Mouse (Mus musculus): ENCODE data around the gene Anks1b. TPM values are rescaled to one million over a fixed set of nuclear protein-coding genes. Genes with fewer than 3 reads are reported as not detected.

The Anks1b gene
- polyA plus RNA-seq, 1 experiment from 2014 or later, result 78.3 TPM

DNA sequence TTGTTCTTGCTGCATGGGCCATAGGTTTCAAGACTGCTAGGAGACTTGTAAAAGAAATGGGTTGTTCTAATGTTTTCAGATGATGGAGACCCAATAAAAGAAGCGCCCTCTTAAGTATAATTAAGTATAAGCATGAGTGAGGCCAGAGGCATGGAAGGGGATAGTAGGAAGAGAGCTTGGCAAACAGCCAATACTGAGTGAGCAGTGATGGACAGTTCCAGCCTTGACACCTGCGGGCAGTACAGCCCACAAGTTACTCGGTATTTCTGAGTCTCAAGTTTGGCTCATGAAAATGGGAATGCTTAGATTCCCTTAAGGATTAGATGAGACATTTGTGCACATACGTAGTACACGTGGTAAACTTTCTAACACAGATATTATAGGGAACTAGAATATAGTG, 1016.3 kb downstream of the Anks1b start:
- Histone ChIP-seq H3K4me1 (ENCODE audit: control insufficient read depth, insufficient read depth, low read depth, low read length) (no peaks in the 10 kb centered on the region), H3K27ac (ENCODE audit: low read depth, low read length) (no peak overlapping the region), H3K27me3 (replicated peaks; ENCODE audit: control insufficient read depth, insufficient read depth, low read length) (no peaks in the 10 kb centered on the region), H3K4me2 (ENCODE audit: low read length) (no peak overlapping the region), H3K4me3 (ENCODE audit: low read length) (no peak overlapping the region), H3K9me3 (ENCODE audit: control insufficient read depth, low read length) (no peaks in the 10 kb centered on the region), H3K36me3 (ENCODE audit: control insufficient read depth, insufficient read depth, low read length) (no peaks in the 10 kb centered on the region), H3K9ac (ENCODE audit: low read depth, low read length) (no peak overlapping the region)
- WGBS, result 76% methylated on average over 5 of the region's 5 CpGs
- no peak for ATAC-seq

DNA sequence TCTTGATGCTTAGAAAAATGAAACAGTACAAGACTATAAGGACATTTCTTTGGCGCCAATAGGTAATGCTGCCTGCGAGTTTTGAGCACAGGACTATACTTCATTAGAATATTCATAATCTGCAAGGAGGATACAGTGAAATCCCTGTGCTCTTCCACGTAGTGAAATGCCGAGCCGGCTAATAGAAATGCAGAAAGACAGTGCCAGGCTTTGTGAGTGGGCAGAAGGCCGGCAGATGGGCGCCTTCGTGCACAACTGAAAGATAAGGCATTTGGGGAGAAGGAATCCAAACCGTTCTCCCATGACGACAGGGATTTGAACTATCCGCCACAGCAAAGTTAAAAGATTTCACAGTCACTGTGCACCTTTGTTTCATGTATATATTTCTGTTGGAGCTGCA, 1019.4 kb downstream of the Anks1b start:
- Histone ChIP-seq H3K9ac (ENCODE audit: low read depth, low read length) (no peak overlapping the region), H3K9me3 (ENCODE audit: control insufficient read depth, low read length) (no peaks in the 10 kb centered on the region), H3K4me2 (ENCODE audit: low read length) (no peak overlapping the region), H3K36me3 (ENCODE audit: control insufficient read depth, insufficient read depth, low read length) (peaks cover 3% of the 10 kb centered on the region; the same call in 1 of the 2 replicates), H3K4me3 (ENCODE audit: low read length) (no peak overlapping the region), H3K27me3 (replicated peaks; ENCODE audit: control insufficient read depth, insufficient read depth, low read length) (no peaks in the 10 kb centered on the region), H3K4me1 (ENCODE audit: control insufficient read depth, insufficient read depth, low read depth, low read length) (no peaks in the 10 kb centered on the region), H3K27ac (ENCODE audit: low read depth, low read length) (peak overlapping the region; percentile 17; the same call in 1 of the 2 replicates)
- WGBS, result 57% methylated on average over 11 of the region's 11 CpGs
- ATAC-seq, result 0 out of 2 replicates have a peak, but pooled peaks have one; percentile 28

DNA sequence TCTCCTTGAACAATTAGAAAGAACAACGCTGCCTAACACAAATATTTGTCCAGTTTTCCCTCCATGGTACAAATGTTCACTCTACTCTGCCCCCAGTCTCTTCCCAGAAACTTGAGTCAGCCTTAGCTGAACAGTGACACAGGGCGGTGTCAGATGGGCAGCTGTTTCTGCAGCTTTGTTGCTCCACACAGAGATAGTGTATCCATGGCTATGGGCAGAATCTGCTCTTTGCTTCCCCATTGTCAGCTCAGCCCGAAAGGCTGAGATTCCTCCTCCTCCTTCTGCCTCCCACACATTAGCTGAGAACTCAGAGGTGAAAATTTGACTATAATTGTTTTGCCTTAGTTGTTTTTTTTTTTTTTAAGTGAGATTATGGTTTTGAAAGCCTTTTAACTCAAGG, 1024.6 kb downstream of the Anks1b start:
- WGBS, result 70% methylated on average over 3 of the region's 3 CpGs
- no peaks in the 10 kb centered on the region for H3K27me3 ChIP-seq (replicated peaks; ENCODE audit: control insufficient read depth, insufficient read depth, low read length)
- no peak for ATAC-seq

DNA sequence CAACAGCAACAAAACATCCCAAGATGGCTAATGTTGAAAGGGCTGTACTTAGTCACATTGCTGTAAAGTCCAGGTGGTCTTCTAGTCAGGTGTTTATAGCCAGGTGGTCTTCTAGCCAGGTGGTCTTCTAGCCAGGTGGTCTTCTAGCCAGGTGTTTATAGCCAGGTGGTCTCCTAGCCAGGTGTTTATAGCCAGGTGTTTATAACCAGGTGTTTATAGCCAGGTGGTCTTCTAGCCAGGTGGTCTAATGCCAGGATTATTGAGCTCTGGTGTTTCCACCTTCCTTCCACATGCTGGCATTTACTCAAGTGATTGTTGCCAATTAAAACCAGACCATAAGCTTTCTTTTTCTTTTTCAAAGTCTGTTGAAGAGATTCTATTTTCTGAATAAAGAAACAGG, 1030.9 kb downstream of the Anks1b start:
- Histone ChIP-seq H3K9ac (ENCODE audit: low read depth, low read length) (no peak overlapping the region), H3K4me3 (ENCODE audit: low read length) (no peak overlapping the region), H3K36me3 (ENCODE audit: control insufficient read depth, insufficient read depth, low read length) (no peaks in the 10 kb centered on the region), H3K4me1 (ENCODE audit: control insufficient read depth, insufficient read depth, low read depth, low read length) (no peaks in the 10 kb centered on the region), H3K4me2 (ENCODE audit: low read length) (no peak overlapping the region), H3K27ac (ENCODE audit: low read depth, low read length) (no peak overlapping the region), H3K9me3 (ENCODE audit: control insufficient read depth, low read length) (no peaks in the 10 kb centered on the region), H3K27me3 (replicated peaks; ENCODE audit: control insufficient read depth, insufficient read depth, low read length) (no peaks in the 10 kb centered on the region)
- no peak for ATAC-seq

More for the DNA sequence above, 1024.6 kb downstream of the Anks1b start:
- H3K4me2 ChIP-seq (ENCODE audit: low read length), result no peak overlapping the region
- peaks cover 3% of the 10 kb centered on the region; the same call in 1 of the 2 replicates for H3K36me3 ChIP-seq (ENCODE audit: control insufficient read depth, insufficient read depth, low read length)
- no peaks in the 10 kb centered on the region for H3K4me1 ChIP-seq (ENCODE audit: control insufficient read depth, insufficient read depth, low read depth, low read length)
- H3K9me3 ChIP-seq (ENCODE audit: control insufficient read depth, low read length), result no peaks in the 10 kb centered on the region
- H3K27ac ChIP-seq (ENCODE audit: low read depth, low read length), result no peak overlapping the region
- H3K9ac ChIP-seq (ENCODE audit: low read depth, low read length), result no peak overlapping the region
- H3K4me3 ChIP-seq (ENCODE audit: low read length), result no peak overlapping the region

DNA sequence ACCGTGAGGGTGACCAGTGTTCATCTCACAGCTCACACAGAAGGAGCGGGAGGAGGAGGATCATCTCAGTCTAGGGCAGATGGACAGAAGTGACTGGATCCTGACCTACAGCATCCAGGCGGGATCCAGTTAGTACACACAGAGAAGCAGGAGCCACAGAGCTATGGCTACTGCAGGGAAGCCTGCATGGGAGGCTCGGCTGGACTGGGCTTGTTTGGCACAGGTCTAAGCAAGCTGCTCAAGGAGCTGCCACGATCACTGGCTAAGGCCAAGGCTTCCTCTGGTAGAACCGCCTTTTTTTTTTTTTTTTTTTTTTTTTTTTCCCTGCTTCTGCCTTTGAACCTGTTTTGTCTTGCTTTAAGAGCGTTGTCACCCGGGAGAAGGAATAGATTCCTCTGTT, 1034.1 kb downstream of the Anks1b start:
- Histone ChIP-seq H3K9ac (ENCODE audit: low read depth, low read length) (no peak overlapping the region), H3K4me3 (ENCODE audit: low read length) (no peak overlapping the region), H3K9me3 (ENCODE audit: control insufficient read depth, low read length) (no peaks in the 10 kb centered on the region), H3K36me3 (ENCODE audit: control insufficient read depth, insufficient read depth, low read length) (no peaks in the 10 kb centered on the region), H3K4me1 (ENCODE audit: control insufficient read depth, insufficient read depth, low read depth, low read length) (no peaks in the 10 kb centered on the region), H3K4me2 (ENCODE audit: low read length) (no peak overlapping the region), H3K27ac (ENCODE audit: low read depth, low read length) (no peak overlapping the region), H3K27me3 (replicated peaks; ENCODE audit: control insufficient read depth, insufficient read depth, low read length) (no peaks in the 10 kb centered on the region)
- no peak for ATAC-seq
- WGBS, result 76% methylated on average over 8 of the region's 8 CpGs

DNA sequence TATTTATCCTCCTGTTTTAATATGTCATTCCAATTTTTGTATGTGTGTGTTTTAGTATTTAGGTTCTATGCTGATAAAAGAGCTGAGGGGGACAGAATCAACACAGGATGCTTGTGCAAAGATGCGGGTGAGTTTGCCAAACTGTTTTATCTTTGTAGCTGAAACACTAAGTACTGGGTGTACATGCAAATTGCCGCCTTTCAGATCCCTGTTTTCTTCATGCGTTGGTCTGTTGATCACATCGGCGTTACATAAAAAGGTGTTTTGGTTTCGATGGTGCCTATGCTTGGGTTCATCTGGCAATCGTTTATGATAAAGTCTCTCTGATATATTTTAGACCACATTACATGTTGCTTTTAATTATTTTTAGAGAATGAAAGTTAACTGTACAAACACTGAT, 1050.2 kb downstream of the Anks1b start:
- Histone ChIP-seq H3K4me2 (ENCODE audit: low read length) (no peak overlapping the region), H3K27ac (ENCODE audit: low read depth, low read length) (no peak overlapping the region), H3K36me3 (ENCODE audit: control insufficient read depth, insufficient read depth, low read length) (peaks cover 3% of the 10 kb centered on the region; the same call in 1 of the 2 replicates), H3K4me3 (ENCODE audit: low read length) (no peak overlapping the region), H3K4me1 (ENCODE audit: control insufficient read depth, insufficient read depth, low read depth, low read length) (no peaks in the 10 kb centered on the region), H3K9ac (ENCODE audit: low read depth, low read length) (no peak overlapping the region), H3K27me3 (replicated peaks; ENCODE audit: control insufficient read depth, insufficient read depth, low read length) (no peaks in the 10 kb centered on the region), H3K9me3 (ENCODE audit: control insufficient read depth, low read length) (no peaks in the 10 kb centered on the region)
- no peak for ATAC-seq
- WGBS, result 87% methylated on average over 7 of the region's 7 CpGs

DNA sequence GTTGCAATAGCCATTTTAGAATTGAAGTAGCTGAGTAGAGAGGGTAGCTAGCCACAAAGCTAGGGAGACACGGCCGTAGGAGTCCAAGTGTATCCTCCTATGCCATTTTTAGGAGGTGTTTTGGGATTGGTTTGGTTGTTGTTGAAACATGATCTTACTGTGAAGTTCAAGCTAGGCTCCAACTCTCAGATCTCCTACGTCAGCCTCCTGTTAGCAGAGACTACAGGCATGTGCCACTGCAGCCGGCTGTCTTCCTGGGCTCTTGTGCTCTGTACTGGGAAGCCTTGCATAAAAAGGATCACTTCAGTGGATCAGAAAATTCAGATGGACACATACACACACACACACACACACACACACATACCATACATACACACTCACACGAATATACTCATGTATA, 1059.8 kb downstream of the Anks1b start:
- Histone ChIP-seq H3K27ac (ENCODE audit: low read depth, low read length) (no peak overlapping the region), H3K4me1 (ENCODE audit: control insufficient read depth, insufficient read depth, low read depth, low read length) (no peaks in the 10 kb centered on the region), H3K36me3 (ENCODE audit: control insufficient read depth, insufficient read depth, low read length) (peaks cover 5% of the 10 kb centered on the region; the same call in 1 of the 2 replicates), H3K4me3 (ENCODE audit: low read length) (no peak overlapping the region), H3K9me3 (ENCODE audit: control insufficient read depth, low read length) (no peaks in the 10 kb centered on the region), H3K9ac (ENCODE audit: low read depth, low read length) (no peak overlapping the region), H3K4me2 (ENCODE audit: low read length) (no peak overlapping the region), H3K27me3 (replicated peaks; ENCODE audit: control insufficient read depth, insufficient read depth, low read length) (no peaks in the 10 kb centered on the region)
- 80% methylated on average over 5 of the region's 5 CpGs for WGBS
- ATAC-seq, result no peak

DNA sequence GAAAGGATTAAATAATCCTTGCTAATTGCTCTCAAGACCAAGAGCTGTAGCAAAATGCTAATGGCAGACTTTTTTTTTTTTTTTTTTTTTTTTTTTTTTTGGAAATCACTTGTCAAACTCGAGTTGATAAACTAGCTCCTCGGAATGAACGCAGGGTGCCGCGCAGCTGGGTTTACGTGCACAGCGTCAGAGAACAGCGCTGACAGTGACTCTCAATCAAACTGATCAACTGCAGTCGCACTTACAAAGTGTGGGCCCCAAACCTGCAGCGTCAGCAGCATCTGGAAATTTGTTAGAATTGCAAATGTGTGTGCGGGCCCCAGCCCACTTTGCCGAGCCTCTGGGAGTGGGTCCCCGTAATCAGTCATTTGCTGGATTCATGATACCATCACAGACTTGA, 1061.4 kb downstream of the Anks1b start:
- no peak for ATAC-seq
- H3K4me2 ChIP-seq (ENCODE audit: low read length), result no peak overlapping the region
- no peak overlapping the region for H3K9ac ChIP-seq (ENCODE audit: low read depth, low read length)
- no peaks in the 10 kb centered on the region for H3K36me3 ChIP-seq (ENCODE audit: control insufficient read depth, insufficient read depth, low read length)
- no peaks in the 10 kb centered on the region for H3K27me3 ChIP-seq (replicated peaks; ENCODE audit: control insufficient read depth, insufficient read depth, low read length)
- WGBS, result 50% methylated on average over 13 of the region's 13 CpGs
- no peaks in the 10 kb centered on the region for H3K9me3 ChIP-seq (ENCODE audit: control insufficient read depth, low read length)
- H3K27ac ChIP-seq (ENCODE audit: low read depth, low read length), result no peak overlapping the region
- no peak overlapping the region for H3K4me3 ChIP-seq (ENCODE audit: low read length)
- H3K4me1 ChIP-seq (ENCODE audit: control insufficient read depth, insufficient read depth, low read depth, low read length), result no peaks in the 10 kb centered on the region

DNA sequence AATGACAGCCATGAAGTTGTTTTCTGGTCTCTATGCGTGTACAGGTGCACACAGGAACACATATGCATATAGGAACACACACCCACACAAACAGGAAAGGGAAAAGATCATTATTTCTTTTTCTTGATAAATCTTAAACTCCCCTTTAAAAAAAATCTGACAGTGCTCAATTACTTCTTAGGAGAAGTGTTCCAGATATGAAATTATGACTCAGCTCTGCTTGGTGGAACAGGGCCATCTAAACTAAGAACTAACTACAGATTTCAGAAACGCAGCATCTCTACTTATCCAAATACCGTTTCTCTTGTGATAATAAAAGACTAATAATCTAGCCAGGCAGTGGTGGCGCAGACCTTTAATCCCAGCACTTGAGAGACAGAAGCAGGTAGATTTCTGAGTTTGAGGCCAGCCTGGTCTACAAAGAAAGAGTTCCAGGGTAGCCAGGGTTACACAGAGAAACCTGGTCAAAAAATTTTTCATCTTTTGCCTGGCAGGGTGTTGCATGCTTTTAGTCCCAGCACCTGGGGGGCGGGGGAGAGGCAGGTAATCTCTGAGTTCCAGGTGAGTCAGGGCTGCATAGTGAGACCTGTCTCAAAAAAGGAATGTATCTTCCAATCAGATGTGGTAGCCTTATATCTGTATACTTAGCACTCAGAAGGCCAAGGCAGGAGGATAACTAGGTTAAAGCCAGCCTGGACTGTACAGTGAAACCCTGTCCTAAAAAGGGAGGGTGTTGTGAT, 1064.6 kb downstream of the Anks1b start:
- Histone ChIP-seq H3K9me3 (ENCODE audit: control insufficient read depth, low read length) (no peaks in the 10 kb centered on the region), H3K9ac (ENCODE audit: low read depth, low read length) (no peak overlapping the region), H3K4me2 (ENCODE audit: low read length) (no peak overlapping the region), H3K4me1 (ENCODE audit: control insufficient read depth, insufficient read depth, low read depth, low read length) (no peaks in the 10 kb centered on the region), H3K27me3 (replicated peaks; ENCODE audit: control insufficient read depth, insufficient read depth, low read length) (no peaks in the 10 kb centered on the region), H3K36me3 (ENCODE audit: control insufficient read depth, insufficient read depth, low read length) (peaks cover 17% of the 10 kb centered on the region), H3K4me3 (ENCODE audit: low read length) (no peak overlapping the region), H3K27ac (ENCODE audit: low read depth, low read length) (no peak overlapping the region)
- 92% methylated on average over 5 of the region's 5 CpGs for WGBS
- ATAC-seq, result no peak

Measured in hindbrain, embryonic 16.5 days (tissue).